ENCODE assay signal across 27 mouse cellular contexts in genomic region chr11:18586468-18586867, GRCm38 (mm10).
DNase-seq lines count a peak whose midpoint lies in the region; ATAC-seq lines count a peak whose summit lies in the region.
"Had no signal": no experiment of that assay in that cellular context is flagged by ENCODE, and none has a peak within 500 bp of the region (broad histone marks: within the 10 kb centered on the region; RNA-seq: fewer than 3 reads in every experiment).

No protein-coding gene starts in this region.

- H3K4me3 ChIP-seq in hindbrain, embryonic 14.5 days (replicated peaks; ENCODE audit: low read length): no peak overlapping the region
- no peak overlapping the region for H3K4me3 ChIP-seq in hindbrain, embryonic 11.5 days (ENCODE audit: low read depth, low read length)
- no peak overlapping the region for H3K4me3 ChIP-seq in neural tube, embryonic 12.5 days
- H3K4me3 ChIP-seq in neural tube, embryonic 15.5 days (replicated peaks): no peak overlapping the region
- no peak overlapping the region for H3K4me3 ChIP-seq in limb, embryonic 11.5 days (ENCODE audit: low read depth, low read length)
- H3K4me3 ChIP-seq in neural tube, embryonic 14.5 days (ENCODE audit: low read depth, low read length): no peak overlapping the region
- H3K4me3 ChIP-seq: forebrain, embryonic 10.5 days; forebrain, embryonic 13.5 days; gastrocnemius, adult 2 months; heart, embryonic 12.5 days; heart, embryonic 15.5 days; hindbrain, embryonic 10.5 days had no signal

- H3K27me3 ChIP-seq in hindbrain, embryonic 14.5 days (ENCODE audit: control insufficient read depth, insufficient read depth, low read length): no peaks in the 10 kb centered on the region
- H3K27me3 ChIP-seq in hindbrain, embryonic 11.5 days (ENCODE audit: control insufficient read depth, insufficient read depth, low read length): no peaks in the 10 kb centered on the region
- no peaks in the 10 kb centered on the region for H3K27me3 ChIP-seq in neural tube, embryonic 12.5 days (replicated peaks)
- no peaks in the 10 kb centered on the region for H3K27me3 ChIP-seq in neural tube, embryonic 15.5 days (replicated peaks)
- H3K27me3 ChIP-seq in limb, embryonic 11.5 days (ENCODE audit: control insufficient read depth, insufficient read depth, low read length): no peaks in the 10 kb centered on the region
- H3K27me3 ChIP-seq in neural tube, embryonic 14.5 days (ENCODE audit: control insufficient read depth, insufficient read depth, low read length): no peaks in the 10 kb centered on the region
- H3K27me3 ChIP-seq: forebrain, embryonic 13.5 days; heart, embryonic 12.5 days; heart, embryonic 15.5 days had no signal

- H3K4me1 ChIP-seq in hindbrain, embryonic 14.5 days (replicated peaks; ENCODE audit: control insufficient read depth, insufficient read depth, low read length): no peaks in the 10 kb centered on the region
- H3K4me1 ChIP-seq in hindbrain, embryonic 11.5 days (replicated peaks; ENCODE audit: control insufficient read depth, insufficient read depth, low read length): no peaks in the 10 kb centered on the region
- no peaks in the 10 kb centered on the region for H3K4me1 ChIP-seq in neural tube, embryonic 12.5 days
- no peaks in the 10 kb centered on the region for H3K4me1 ChIP-seq in neural tube, embryonic 15.5 days
- no peaks in the 10 kb centered on the region for H3K4me1 ChIP-seq in limb, embryonic 11.5 days (ENCODE audit: control insufficient read depth, insufficient read depth, low read length)
- H3K4me1 ChIP-seq in neural tube, embryonic 14.5 days (ENCODE audit: control insufficient read depth, insufficient read depth, low read length): no peaks in the 10 kb centered on the region
- H3K4me1 ChIP-seq: forebrain, embryonic 13.5 days had no signal

- ATAC-seq in hindbrain, embryonic 14.5 days (ENCODE audit: low FRiP score): no peak
- no peak for ATAC-seq in hindbrain, embryonic 11.5 days (ENCODE audit: low FRiP score)
- ATAC-seq in neural tube, embryonic 12.5 days (ENCODE audit: low FRiP score, low read depth): 0 out of 2 replicates have a peak, but pooled peaks have one; percentile 33
- no peak for ATAC-seq in neural tube, embryonic 15.5 days (ENCODE audit: low FRiP score)
- no peak for ATAC-seq in limb, embryonic 11.5 days (ENCODE audit: insufficient number of reproducible peaks, low FRiP score, low TSS enrichment, low read depth)
- peak; percentile 54; the same call in 1 of the 2 replicates for ATAC-seq in neural tube, embryonic 14.5 days (ENCODE audit: low read depth)
- ATAC-seq: CD4-positive, CD25-positive, alpha-beta regulatory T cell, adult 4 months; forebrain, embryonic 13.5 days; forebrain, embryonic 16.5 days; hindbrain, embryonic 16.5 days had no signal

- H3K4me2 ChIP-seq in hindbrain, embryonic 14.5 days (replicated peaks): no peak overlapping the region
- no peak overlapping the region for H3K4me2 ChIP-seq in hindbrain, embryonic 11.5 days (replicated peaks; ENCODE audit: low read depth, low read length)
- no peak overlapping the region for H3K4me2 ChIP-seq in neural tube, embryonic 12.5 days (replicated peaks)
- no peak overlapping the region for H3K4me2 ChIP-seq in neural tube, embryonic 15.5 days
- H3K4me2 ChIP-seq in limb, embryonic 11.5 days (ENCODE audit: low read depth, severe bottlenecking): no peak overlapping the region
- H3K4me2 ChIP-seq in neural tube, embryonic 14.5 days (ENCODE audit: low read depth, low read length): no peak overlapping the region
- H3K4me2 ChIP-seq: forebrain, embryonic 13.5 days; heart, embryonic 12.5 days; heart, embryonic 15.5 days had no signal

- H3K36me3 ChIP-seq in hindbrain, embryonic 14.5 days (replicated peaks; ENCODE audit: control insufficient read depth, insufficient read depth): no peaks in the 10 kb centered on the region
- no peaks in the 10 kb centered on the region for H3K36me3 ChIP-seq in hindbrain, embryonic 11.5 days (ENCODE audit: control insufficient read depth, insufficient read depth, low read length)
- H3K36me3 ChIP-seq in neural tube, embryonic 12.5 days: no peaks in the 10 kb centered on the region
- H3K36me3 ChIP-seq in neural tube, embryonic 15.5 days: no peaks in the 10 kb centered on the region
- no peaks in the 10 kb centered on the region for H3K36me3 ChIP-seq in limb, embryonic 11.5 days (ENCODE audit: control insufficient read depth, insufficient read depth, low read length)
- no peaks in the 10 kb centered on the region for H3K36me3 ChIP-seq in neural tube, embryonic 14.5 days (ENCODE audit: control insufficient read depth, insufficient read depth, low read length)
- H3K36me3 ChIP-seq: forebrain, embryonic 10.5 days; heart, embryonic 12.5 days; heart, embryonic 15.5 days; hindbrain, embryonic 10.5 days had no signal

- DNase-seq in hindbrain, embryonic 14.5 days (ENCODE audit: low spot score): no peak
- DNase-seq in hindbrain, embryonic 11.5 days (ENCODE audit: low spot score): no peak
- DNase-seq in limb, embryonic 11.5 days (ENCODE audit: low spot score): peak; percentile 30
- DNase-seq in right cerebral cortex, postnatal 4 days: no peak
- no peak for DNase-seq in urinary bladder, postnatal 25 days (ENCODE audit: low spot score)
- DNase-seq: adrenal gland, adult 2 months; adrenal gland, postnatal 14 days; cerebellum, adult 11 months; cerebellum, adult 2 months; cerebellum, adult 9-11 months; cerebellum, postnatal 25 days; gastrocnemius, adult 2 months; gastrocnemius, postnatal 25 days; heart, adult 18-20 months; heart, postnatal 10 days; heart, postnatal 36 days had no signal

- peak overlapping the region; percentile 41; the same call in 1 of the 2 replicates for H3K27ac ChIP-seq in hindbrain, embryonic 14.5 days
- H3K27ac ChIP-seq in hindbrain, embryonic 11.5 days (ENCODE audit: low read depth, low read length): no peak overlapping the region
- H3K27ac ChIP-seq in neural tube, embryonic 12.5 days: no peak overlapping the region
- H3K27ac ChIP-seq in neural tube, embryonic 15.5 days (replicated peaks): no peak overlapping the region; the same call in 1 of the 2 replicates
- H3K27ac ChIP-seq in limb, embryonic 11.5 days (replicated peaks; ENCODE audit: low read depth, low read length): no peak overlapping the region
- H3K27ac ChIP-seq in neural tube, embryonic 14.5 days (ENCODE audit: low read depth, low read length): no peak overlapping the region
- H3K27ac ChIP-seq: forebrain, embryonic 10.5 days; forebrain, embryonic 13.5 days; gastrocnemius, adult 2 months; heart, embryonic 15.5 days; hindbrain, embryonic 10.5 days had no signal

- H3K9me3 ChIP-seq in hindbrain, embryonic 14.5 days (ENCODE audit: control insufficient read depth, low read length): no peaks in the 10 kb centered on the region
- H3K9me3 ChIP-seq in hindbrain, embryonic 11.5 days (ENCODE audit: control insufficient read depth, low read length): no peaks in the 10 kb centered on the region
- no peaks in the 10 kb centered on the region for H3K9me3 ChIP-seq in neural tube, embryonic 12.5 days
- no peaks in the 10 kb centered on the region for H3K9me3 ChIP-seq in neural tube, embryonic 15.5 days (replicated peaks)
- H3K9me3 ChIP-seq in limb, embryonic 11.5 days (ENCODE audit: control insufficient read depth, low read length): no peaks in the 10 kb centered on the region
- H3K9me3 ChIP-seq in neural tube, embryonic 14.5 days (ENCODE audit: control insufficient read depth, low read length): no peaks in the 10 kb centered on the region
- H3K9me3 ChIP-seq: forebrain, embryonic 10.5 days; forebrain, embryonic 13.5 days; heart, embryonic 12.5 days; heart, embryonic 15.5 days; hindbrain, embryonic 10.5 days had no signal

- WGBS in hindbrain, embryonic 14.5 days: 63% methylated on average over 3 of the region's 3 CpGs
- WGBS in hindbrain, embryonic 11.5 days: 80% methylated on average over 3 of the region's 3 CpGs
- WGBS in neural tube, embryonic 12.5 days: 60% methylated on average over 3 of the region's 3 CpGs
- 62% methylated on average over 3 of the region's 3 CpGs for WGBS in neural tube, embryonic 15.5 days
- 42% methylated on average over 3 of the region's 3 CpGs for WGBS in limb, embryonic 11.5 days
- WGBS in neural tube, embryonic 14.5 days: 64% methylated on average over 3 of the region's 3 CpGs

- no peak overlapping the region for H3K9ac ChIP-seq in hindbrain, embryonic 14.5 days
- no peak overlapping the region for H3K9ac ChIP-seq in hindbrain, embryonic 11.5 days (ENCODE audit: low read depth, low read length)
- H3K9ac ChIP-seq in neural tube, embryonic 12.5 days: no peak overlapping the region
- H3K9ac ChIP-seq in neural tube, embryonic 15.5 days (replicated peaks): no peak overlapping the region
- no peak overlapping the region for H3K9ac ChIP-seq in limb, embryonic 11.5 days (ENCODE audit: low read length)
- no peak overlapping the region for H3K9ac ChIP-seq in neural tube, embryonic 14.5 days (replicated peaks; ENCODE audit: low read depth, low read length)
- H3K9ac ChIP-seq: forebrain, embryonic 13.5 days; heart, embryonic 12.5 days; heart, embryonic 15.5 days had no signal

Comparison
In these comparisons a context has a peak if more than half of its experiments do, and no peak if none do; other contexts are left out.
1. ATAC-seq: peak in neural tube, embryonic 12.5 days (single experiment) and neural tube, embryonic 14.5 days (single experiment); none in hindbrain, embryonic 14.5 days (single experiment), hindbrain, embryonic 11.5 days (single experiment), neural tube, embryonic 15.5 days (single experiment) and limb, embryonic 11.5 days (single experiment).